Mouse (Mus musculus) cerebellum, adult 2 months (tissue): ENCODE measurements at regions not wholly inside any gene's neighbourhood (a gene's known extent, or its start where the extent isn't known, plus 50 kb on each side); places are given as distances from the start of the nearest gene placed in this dataset.

ENCODE experiments used
- DNase-seq, 2 experiments: peaks; one replicate each; pipeline ENCODE4 v3.0.0; 2021
- H3K27ac ChIP-seq: fragments of 200-500 bp; 2 replicates; pipeline ENCODE4 v1.5.1; 2012; ENCODE audit warnings: low read length, control low read depth, inconsistent platforms; ENCODE audit not compliant: insufficient read depth
- H3K27me3 ChIP-seq: fragments of 200-500 bp; 2 replicates; pipeline ENCODE4 v1.6.1; 2012; ENCODE audit warnings: inconsistent platforms, mild to moderate bottlenecking, low read length, moderate library complexity; ENCODE audit not compliant: control insufficient read depth, insufficient read depth
- H3K4me1 ChIP-seq: fragments of 200-500 bp; 2 replicates; pipeline ENCODE4 v1.6.1; 2011; ENCODE audit warnings: low read length; ENCODE audit not compliant: control insufficient read depth, insufficient read depth
- H3K4me3 ChIP-seq: fragments of 200-500 bp; replicated peaks from 2 replicates; pipeline ENCODE3; 2011; ENCODE audit warnings: mild to moderate bottlenecking, low read depth, low read length, control low read depth; ENCODE audit not compliant: insufficient read depth
- CTCF ChIP-seq: fragments of 200-500 bp; IDR thresholded peaks from 2 replicates; pipeline ENCODE4 v1.5.1; 2011; ENCODE audit warnings: low read depth, mild to moderate bottlenecking, control low read depth, low read length, moderate library complexity, borderline replicate concordance; ENCODE audit not compliant: insufficient read depth
- POLR2A ChIP-seq: fragments of 200-500 bp; IDR thresholded peaks from 2 replicates; pipeline ENCODE4 v1.6.1; 2011; ENCODE audit warnings: low read length, control low read depth, borderline replicate concordance; ENCODE audit not compliant: insufficient read depth
- WGBS: fragments of 180-500 bp; shearing (Covaris S2); methylation state at CpG from one replicate; pipeline ENCODE4 v1.1.7; 2018; 5-methylcytosine and 5-hydroxymethylcytosine counted together

- Histone ChIP-seq H3K27ac (no peak overlapping the region), H3K4me1 (no peaks in the 10 kb centered on the region), H3K27me3 (peaks cover 1% of the 10 kb centered on the region; the same call in 1 of the 2 replicates), H3K4me3 (no peak overlapping the region)
- 39% methylated on average over 8 of the region's 8 CpGs for WGBS
- no peak for DNase-seq
- TF ChIP-seq POLR2A = no peak
- TF ChIP-seq CTCF = no peak
These were observed 157.6 kb downstream of the Gm26897 start for GRCm38 (mm10) chr5:111891261-111891693.

- no peaks in the 10 kb centered on the region for H3K4me1 ChIP-seq
- WGBS = 54% methylated on average over 3 of the region's 3 CpGs
- TF ChIP-seq POLR2A = no peak
- TF ChIP-seq CTCF = no peak
- DNase-seq = no peak
- no peak overlapping the region for H3K27ac ChIP-seq
- H3K27me3 ChIP-seq = peaks cover 1% of the 10 kb centered on the region; the same call in 1 of the 2 replicates
- H3K4me3 ChIP-seq = no peak overlapping the region
These were observed 159.2 kb downstream of the Gm26897 start for GRCm38 (mm10) chr5:111892956-111893355.

- peak; percentile 16 to 22 for DNase-seq
- 4% methylated on average over 11 of the region's 11 CpGs for WGBS
- no peak for TF ChIP-seq CTCF
- no peak for TF ChIP-seq POLR2A
- H3K4me1 ChIP-seq = no peaks in the 10 kb centered on the region
- no peak overlapping the region for H3K27ac ChIP-seq
- no peak overlapping the region for H3K4me3 ChIP-seq
- H3K27me3 ChIP-seq = peaks cover 1% of the 10 kb centered on the region; the same call in 1 of the 2 replicates
These were observed 160.2 kb downstream of the Gm26897 start for GRCm38 (mm10) chr5:111893905-111894311.

GRCm38 (mm10) chr5:111897568-111897967 is 163.8 kb downstream of the Gm26897 start:
- H3K27ac ChIP-seq = no peak overlapping the region
- 69% methylated on average over 4 of the region's 4 CpGs for WGBS

GRCm38 (mm10) chr5:111898482-111898881 is 164.8 kb downstream of the Gm26897 start:
- Histone ChIP-seq H3K4me3 (no peak overlapping the region), H3K27me3 (0 out of 2 replicates have a peak, but pooled peaks cover 1% of the 10 kb centered on the region), H3K27ac (no peak overlapping the region), H3K4me1 (no peaks in the 10 kb centered on the region)
- TF ChIP-seq CTCF = no peak
- 43% methylated on average over 12 of the region's 12 CpGs for WGBS
- no peak for DNase-seq

More at GRCm38 (mm10) chr5:111897568-111897967, 163.8 kb downstream of the Gm26897 start:
- Histone ChIP-seq H3K4me3 (no peak overlapping the region), H3K4me1 (no peaks in the 10 kb centered on the region), H3K27me3 (0 out of 2 replicates have a peak, but pooled peaks cover 1% of the 10 kb centered on the region)
- no peak for DNase-seq
- TF ChIP-seq POLR2A (no peak), CTCF (no peak)

- Histone ChIP-seq H3K27ac (no peak overlapping the region), H3K4me3 (no peak overlapping the region), H3K4me1 (no peaks in the 10 kb centered on the region), H3K27me3 (0 out of 2 replicates have a peak, but pooled peaks cover 1% of the 10 kb centered on the region)
- no peak for TF ChIP-seq CTCF
- no peak for TF ChIP-seq POLR2A
- WGBS = 31% methylated on average over 5 of the region's 5 CpGs
- no peak for DNase-seq
These were observed 167.5 kb downstream of the Gm26897 start for GRCm38 (mm10) chr5:111901197-111901596.

GRCm38 (mm10) chr5:111901678-111902077 is 168.0 kb downstream of the Gm26897 start:
- TF ChIP-seq CTCF (no peak), POLR2A (no peak)
- H3K4me1 ChIP-seq = no peaks in the 10 kb centered on the region
- H3K27ac ChIP-seq = no peak overlapping the region
- H3K27me3 ChIP-seq = 0 out of 2 replicates have a peak, but pooled peaks cover 1% of the 10 kb centered on the region
- no peak overlapping the region for H3K4me3 ChIP-seq
- no peak for DNase-seq
- WGBS = 38% methylated on average over 5 of the region's 5 CpGs

GRCm38 (mm10) chr5:111908085-111908484 is 174.4 kb downstream of the Gm26897 start:
- H3K4me1 ChIP-seq = no peaks in the 10 kb centered on the region; the same call in 1 of the 2 replicates
- no peak overlapping the region for H3K4me3 ChIP-seq
- no peak for TF ChIP-seq POLR2A
- H3K27me3 ChIP-seq = no peaks in the 10 kb centered on the region
- DNase-seq = no peak
- H3K27ac ChIP-seq = no peak overlapping the region
- 24% methylated on average over 14 of the region's 14 CpGs for WGBS

GRCm38 (mm10) chr5:111910514-111910913 is 176.8 kb downstream of the Gm26897 start:
- Histone ChIP-seq H3K4me3 (no peak overlapping the region), H3K27me3 (no peaks in the 10 kb centered on the region), H3K4me1 (no peaks in the 10 kb centered on the region; the same call in 1 of the 2 replicates), H3K27ac (no peak overlapping the region)
- TF ChIP-seq CTCF = no peak
- TF ChIP-seq POLR2A = no peak
- 46% methylated on average over 8 of the region's 8 CpGs for WGBS
- no peak for DNase-seq
